Mouse (Mus musculus) intestine, embryonic 15.5 days (tissue): Measurements from ENCODE around the gene Tmem198. TPM values are rescaled to one million over a fixed set of nuclear protein-coding genes. Genes with fewer than 3 reads are reported as not detected.

Source experiments
- ATAC-seq: fragments of 200-750 bp; cut with Nextera tagmentation; 2 replicates; pipeline ENCODE4 v1.8.0; 2017; ENCODE audit warnings: moderate TSS enrichment, moderate library complexity
- H3K27ac ChIP-seq: fragments of 300-500 bp; sonication (generic); 2 replicates; pipeline ENCODE4 v1.5.1; 2015; ENCODE audit warnings: mild to moderate bottlenecking, inconsistent platforms
- H3K27me3 ChIP-seq: fragments of 300-500 bp; sonication (generic); replicated peaks from 2 replicates; pipeline ENCODE4 v1.6.1; 2015; ENCODE audit warnings: inconsistent platforms
- H3K36me3 ChIP-seq: fragments of 300-500 bp; sonication (generic); 2 replicates; pipeline ENCODE4 v1.6.1; 2015; ENCODE audit warnings: inconsistent platforms
- H3K4me1 ChIP-seq: fragments of 300-500 bp; sonication (generic); replicated peaks from 2 replicates; pipeline ENCODE4 v1.6.1; 2015; ENCODE audit warnings: inconsistent platforms
- H3K4me2 ChIP-seq: fragments of 300-500 bp; sonication (generic); replicated peaks from 2 replicates; pipeline ENCODE4 v1.6.1; 2015; ENCODE audit warnings: mild to moderate bottlenecking, inconsistent platforms
- H3K4me3 ChIP-seq: fragments of 300-500 bp; sonication (generic); replicated peaks from 2 replicates; pipeline ENCODE4 v1.5.1; 2015; ENCODE audit warnings: inconsistent platforms
- H3K9ac ChIP-seq: fragments of 300-500 bp; sonication (generic); 2 replicates; pipeline ENCODE4 v1.6.1; 2015; ENCODE audit warnings: inconsistent platforms
- H3K9me3 ChIP-seq: fragments of 300-500 bp; sonication (generic); 2 replicates; pipeline ENCODE4 v1.6.1; 2016; ENCODE audit warnings: inconsistent platforms
- WGBS: fragments of 180-500 bp; shearing (Covaris S2); methylation state at CpG from one replicate; pipeline ENCODE4 v1.1.7; 2015; 5-methylcytosine and 5-hydroxymethylcytosine counted together
- polyA plus RNA-seq: library from polyadenylated mRNA; unstranded; fragments of >200 nt; fragmentation: Nextera tagmentation; extraction: Ambion mirVana; gene quantifications from 2 replicates; pipeline ENCODE4 v1.2.1, GENCODE M21; 2015

Gene Tmem198
- polyA plus RNA-seq = 2.2 and 2.4 TPM in 2 replicates

DNA sequence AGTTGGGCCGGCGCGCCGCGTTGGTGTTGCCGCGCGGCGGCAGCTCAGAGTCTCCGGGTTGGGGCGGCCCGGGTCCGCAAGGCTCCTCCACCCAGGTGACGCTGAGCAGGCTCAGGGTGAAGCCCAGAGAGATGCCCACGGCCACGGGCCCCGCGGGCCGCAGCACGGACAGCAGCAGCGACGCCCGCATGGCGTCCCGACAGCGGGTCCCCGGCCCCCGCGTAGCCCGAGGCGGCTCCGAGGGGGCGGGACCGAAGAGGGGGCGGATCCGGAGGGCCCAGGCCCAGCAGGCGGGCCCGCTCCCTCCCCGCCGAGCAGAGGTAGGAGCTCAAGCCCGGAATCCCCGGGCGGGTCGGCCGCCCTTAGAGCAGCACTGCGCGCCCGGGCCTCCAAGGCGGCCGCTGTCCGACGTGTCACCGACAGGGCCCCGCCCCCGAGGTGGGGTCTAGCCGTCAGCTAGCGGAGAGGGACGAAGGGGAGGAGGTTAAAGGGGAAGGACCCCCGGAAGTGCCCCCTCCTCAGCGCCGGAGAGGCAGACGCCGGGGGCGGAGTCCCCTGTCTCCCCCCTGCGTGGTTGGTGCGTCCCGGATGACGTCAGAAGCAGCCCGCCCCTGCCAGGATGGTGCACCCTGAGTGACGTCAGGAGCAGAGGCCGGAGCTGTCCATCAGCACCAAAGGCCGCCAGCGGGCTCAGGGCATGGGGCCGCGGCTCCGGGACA, at the start of gene Tmem198, which contains the start of gene Chpf:
TSS of gene Tmem198 (plus strand) at position 617 of the 719 bp plus-strand sequence.
TSS of gene Chpf (minus strand) at position 392 of the 719 bp plus-strand sequence.
- WGBS = under 1% methylated on average over 76 of the region's 76 CpGs
- Histone ChIP-seq H3K4me3 (peak within 1 kb of the TSS; percentile 79), H3K4me2 (peak within 1 kb of the TSS; percentile 87), H3K9ac (peak within 1 kb of the TSS; percentile 65), H3K4me1 (peaks cover 19% of the 10 kb centered on the region), H3K9me3 (no peaks in the 10 kb centered on the region), H3K27ac (peak within 1 kb of the TSS; percentile 80), H3K36me3 (peaks cover 20% of the 10 kb centered on the region), H3K27me3 (peaks cover 30% of the 10 kb centered on the region)
- peak; percentile 96 for ATAC-seq

GRCm38 (mm10) chr1:75435475-75436328, 43.6 kb upstream of the Tmem198 start, which contains the start of gene Gmppa:
Gene Gmppa (plus strand): TSS chr1:75435930.
- WGBS = 5% methylated on average over 28 of the region's 28 CpGs
- Histone ChIP-seq H3K4me1 (peaks cover 8% of the 10 kb centered on the region), H3K9me3 (no peaks in the 10 kb centered on the region), H3K27ac (peak within 1 kb of the TSS; percentile 46; the same call in 1 of the 2 replicates), H3K27me3 (no peaks in the 10 kb centered on the region), H3K9ac (peak within 1 kb of the TSS; percentile 68), H3K36me3 (peaks cover 7% of the 10 kb centered on the region), H3K4me3 (peak within 1 kb of the TSS; percentile 62), H3K4me2 (peak within 1 kb of the TSS; percentile 61)
- peak; percentile 90 for ATAC-seq

DNA sequence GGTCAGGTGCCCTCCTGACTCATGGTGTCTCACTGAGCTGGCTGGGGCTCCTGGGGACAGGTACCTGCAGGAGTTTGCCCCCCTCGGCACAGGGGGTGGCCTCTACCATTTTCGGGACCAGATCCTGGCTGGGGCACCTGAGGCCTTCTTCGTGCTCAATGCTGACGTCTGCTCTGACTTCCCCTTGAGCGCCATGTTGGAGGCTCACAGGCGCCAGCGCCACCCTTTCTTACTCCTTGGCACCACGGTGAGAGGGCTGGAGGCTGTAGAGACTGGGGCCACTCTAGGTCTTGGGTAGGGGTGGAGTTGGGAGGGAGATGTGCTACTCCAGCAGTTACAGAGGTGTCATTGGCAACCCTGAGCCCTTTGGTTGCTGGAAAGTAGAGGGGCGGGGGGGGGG, 40.5 kb upstream of the Tmem198 start:
- no peak overlapping the region for H3K27ac ChIP-seq
- WGBS = 79% methylated on average over 8 of the region's 9 CpGs
- no peak for ATAC-seq
- no peak overlapping the region for H3K9ac ChIP-seq
- H3K36me3 ChIP-seq = peaks cover 7% of the 10 kb centered on the region
- H3K9me3 ChIP-seq = no peaks in the 10 kb centered on the region
- no peaks in the 10 kb centered on the region for H3K27me3 ChIP-seq
- H3K4me2 ChIP-seq = no peak overlapping the region
- H3K4me3 ChIP-seq = no peak overlapping the region
- peaks cover 8% of the 10 kb centered on the region for H3K4me1 ChIP-seq

DNA sequence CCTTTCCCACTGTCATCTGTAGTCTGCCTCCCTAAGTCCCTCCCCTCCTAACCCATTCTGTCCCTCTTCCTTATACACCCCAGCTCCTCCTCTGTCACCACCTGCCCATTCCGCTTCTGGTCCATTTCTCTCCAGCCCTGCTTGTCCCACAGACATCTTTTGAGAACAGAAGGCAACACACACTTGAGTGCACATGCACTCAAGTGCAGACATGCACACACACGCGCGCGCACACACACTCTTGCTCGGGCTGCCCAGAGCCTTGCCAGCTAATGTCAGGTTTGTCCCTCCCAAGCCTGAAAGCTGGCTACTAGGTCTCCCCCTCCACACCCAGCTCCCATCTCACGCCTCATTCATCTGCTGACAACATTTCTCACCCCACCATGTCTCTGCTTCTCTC, 38.7 kb upstream of the Tmem198 start:
- no peak overlapping the region for H3K27ac ChIP-seq
- peaks cover 14% of the 10 kb centered on the region for H3K4me1 ChIP-seq
- H3K4me3 ChIP-seq = no peak overlapping the region
- ATAC-seq = no peak
- H3K27me3 ChIP-seq = 0 out of 2 replicates have a peak, but pooled peaks cover 11% of the 10 kb centered on the region
- H3K4me2 ChIP-seq = no peak overlapping the region
- H3K9ac ChIP-seq = no peak overlapping the region
- H3K9me3 ChIP-seq = no peaks in the 10 kb centered on the region
- WGBS = 93% methylated on average over 7 of the region's 7 CpGs
- peaks cover 7% of the 10 kb centered on the region for H3K36me3 ChIP-seq

DNA sequence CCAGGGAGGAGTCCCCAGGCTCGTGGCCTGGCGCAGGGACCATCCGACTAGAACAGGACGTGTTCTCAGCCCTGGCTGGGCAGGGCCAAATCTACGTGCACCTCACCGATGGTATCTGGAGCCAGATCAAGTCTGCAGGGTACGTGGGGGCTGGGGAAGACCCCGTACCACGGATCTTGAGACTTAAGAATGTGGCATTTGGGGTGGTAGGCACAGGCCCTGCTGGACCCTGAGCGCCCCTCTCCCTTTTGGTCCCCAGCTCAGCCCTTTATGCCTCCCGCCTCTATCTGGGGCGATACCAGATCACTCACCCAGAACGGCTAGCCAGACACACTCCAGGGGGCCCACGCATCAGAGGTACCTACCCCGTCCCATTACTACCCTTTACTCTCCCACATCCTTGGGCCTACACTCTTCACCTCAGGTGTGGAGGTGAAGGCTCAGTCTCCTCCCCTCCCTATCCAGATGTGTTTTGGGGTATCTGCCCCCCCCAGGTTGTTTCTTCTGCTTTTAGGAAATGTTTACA, 37.8 kb upstream of the Tmem198 start:
- Histone ChIP-seq H3K27ac (no peak overlapping the region), H3K4me1 (peaks cover 19% of the 10 kb centered on the region), H3K27me3 (peaks cover 17% of the 10 kb centered on the region), H3K4me2 (no peak overlapping the region), H3K9ac (no peak overlapping the region), H3K36me3 (peaks cover 7% of the 10 kb centered on the region), H3K9me3 (no peaks in the 10 kb centered on the region), H3K4me3 (no peak overlapping the region)
- WGBS = 85% methylated on average over 15 of the region's 15 CpGs
- ATAC-seq = no peak

DNA sequence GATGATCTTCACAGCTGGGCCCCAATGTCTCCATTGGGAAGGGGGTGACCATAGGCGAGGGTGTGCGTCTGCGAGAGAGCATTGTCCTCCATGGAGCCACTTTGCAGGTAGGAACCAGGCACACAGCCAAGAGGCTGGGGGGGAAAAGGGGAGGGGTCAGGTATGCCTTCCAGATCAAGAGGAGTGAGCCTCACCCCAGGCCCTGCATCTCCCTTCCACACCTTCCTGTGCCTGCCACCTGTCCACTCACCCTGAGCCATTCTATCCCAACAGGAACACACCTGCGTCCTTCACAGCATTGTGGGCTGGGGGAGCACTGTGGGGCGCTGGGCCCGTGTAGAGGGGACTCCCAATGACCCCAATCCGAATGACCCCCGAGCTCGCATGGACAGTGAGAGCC, 37.2 kb upstream of the Tmem198 start:
- Histone ChIP-seq H3K36me3 (peaks cover 7% of the 10 kb centered on the region), H3K4me2 (no peak overlapping the region), H3K9me3 (no peaks in the 10 kb centered on the region), H3K27me3 (peaks cover 23% of the 10 kb centered on the region), H3K4me3 (no peak overlapping the region), H3K4me1 (peaks cover 20% of the 10 kb centered on the region), H3K9ac (no peak overlapping the region), H3K27ac (no peak overlapping the region)
- 81% methylated on average over 9 of the region's 9 CpGs for WGBS
- ATAC-seq = no peak

DNA sequence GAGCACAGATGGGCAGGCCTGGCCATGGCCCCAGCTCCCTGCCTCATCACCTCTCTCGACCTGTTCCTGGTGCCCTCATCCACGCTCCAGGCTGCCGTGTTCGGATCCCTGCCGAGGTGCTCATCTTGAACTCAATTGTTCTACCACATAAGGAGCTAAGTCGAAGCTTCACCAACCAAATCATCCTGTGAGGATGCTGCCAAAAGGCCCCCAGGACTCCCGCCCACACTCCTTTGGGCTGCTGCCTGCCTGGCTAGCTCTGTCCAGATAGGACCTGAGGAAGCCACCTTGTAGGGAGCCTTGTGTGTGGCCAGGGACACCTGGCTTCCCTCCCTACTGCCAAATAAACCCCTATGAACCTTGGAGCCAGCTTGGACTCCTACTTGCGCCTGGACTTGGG, 36.5 kb upstream of the Tmem198 start:
- H3K9ac ChIP-seq = no peak overlapping the region
- 66% methylated on average over 8 of the region's 8 CpGs for WGBS
- no peak overlapping the region for H3K4me2 ChIP-seq
- ATAC-seq = no peak
- no peaks in the 10 kb centered on the region for H3K9me3 ChIP-seq
- H3K4me1 ChIP-seq = peaks cover 27% of the 10 kb centered on the region
- H3K27ac ChIP-seq = no peak overlapping the region
- H3K4me3 ChIP-seq = no peak overlapping the region
- peaks cover 28% of the 10 kb centered on the region for H3K27me3 ChIP-seq
- peaks cover 7% of the 10 kb centered on the region for H3K36me3 ChIP-seq

- ATAC-seq = no peak
- no peak overlapping the region for H3K4me2 ChIP-seq
- H3K9ac ChIP-seq = no peak overlapping the region
- no peaks in the 10 kb centered on the region for H3K9me3 ChIP-seq
- H3K36me3 ChIP-seq = peaks cover 7% of the 10 kb centered on the region
- 51% methylated on average over 13 of the region's 13 CpGs for WGBS
- H3K4me1 ChIP-seq = peaks cover 32% of the 10 kb centered on the region
- peaks cover 33% of the 10 kb centered on the region for H3K27me3 ChIP-seq
- H3K4me3 ChIP-seq = no peak overlapping the region
- 0 out of 2 replicates have a peak overlapping the region, but pooled peaks have one; percentile 40 for H3K27ac ChIP-seq
Measured at GRCm38 (mm10) chr1:75443247-75444024, 35.9 kb upstream of the Tmem198 start.

DNA sequence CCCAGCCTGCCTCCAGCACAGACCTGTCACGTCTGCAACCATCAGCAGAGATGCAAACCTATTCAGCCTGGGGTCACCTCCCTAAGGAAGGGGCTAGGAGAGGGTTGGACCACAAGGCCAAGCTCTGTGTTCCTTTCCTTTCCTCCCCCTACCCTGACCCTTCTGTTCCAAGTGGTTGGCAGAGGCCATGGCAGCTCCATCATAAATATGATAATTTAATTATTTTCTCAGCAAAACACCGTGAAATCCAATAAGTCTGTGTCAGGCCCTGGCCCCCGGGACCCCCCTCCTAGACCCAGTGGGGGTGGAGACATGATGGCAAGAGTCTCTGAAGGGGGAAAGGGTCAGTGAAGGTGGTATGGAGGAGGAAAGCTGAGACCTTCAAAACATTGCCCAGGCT, 35.1 kb upstream of the Tmem198 start:
- peaks cover 39% of the 10 kb centered on the region for H3K27me3 ChIP-seq
- no peak overlapping the region for H3K9ac ChIP-seq
- no peak overlapping the region for H3K27ac ChIP-seq
- H3K9me3 ChIP-seq = no peaks in the 10 kb centered on the region
- WGBS = 59% methylated on average over 3 of the region's 3 CpGs
- H3K36me3 ChIP-seq = peaks cover 7% of the 10 kb centered on the region
- peaks cover 38% of the 10 kb centered on the region for H3K4me1 ChIP-seq
- no peak overlapping the region for H3K4me2 ChIP-seq
- ATAC-seq = no peak
- no peak overlapping the region for H3K4me3 ChIP-seq

DNA sequence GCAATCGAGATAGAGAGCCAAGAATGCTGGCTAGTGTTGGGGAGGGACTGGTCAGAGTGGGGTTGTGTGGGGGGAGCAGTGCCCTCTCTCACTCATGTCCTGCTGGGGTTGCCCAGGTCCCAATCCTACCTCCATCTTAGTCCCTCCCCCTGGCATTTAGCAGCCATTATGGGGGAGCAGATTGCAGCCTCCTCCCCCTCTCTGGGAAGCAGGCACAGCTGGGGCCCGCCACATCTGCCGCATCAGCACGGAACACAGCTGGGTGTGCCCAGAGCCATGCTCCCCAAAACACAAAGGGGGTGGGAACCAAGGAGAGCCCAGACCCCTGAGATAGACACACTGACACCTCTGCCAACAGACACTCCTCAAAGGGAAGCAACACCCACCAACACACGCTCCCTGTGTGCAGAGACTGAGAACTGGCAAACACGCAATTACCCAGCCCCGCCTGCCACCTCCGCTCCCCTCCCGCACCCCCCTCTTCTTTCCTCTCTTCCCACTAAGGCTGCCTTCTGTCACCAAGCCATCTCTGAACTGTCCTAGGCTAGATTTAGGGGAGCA, 34.1 kb upstream of the Tmem198 start:
- no peaks in the 10 kb centered on the region for H3K9me3 ChIP-seq
- no peak overlapping the region for H3K9ac ChIP-seq
- peaks cover 50% of the 10 kb centered on the region for H3K27me3 ChIP-seq
- H3K4me2 ChIP-seq = peak overlapping the region; percentile 51
- H3K36me3 ChIP-seq = peaks cover 5% of the 10 kb centered on the region
- H3K27ac ChIP-seq = no peak overlapping the region
- H3K4me1 ChIP-seq = peaks cover 47% of the 10 kb centered on the region
- H3K4me3 ChIP-seq = no peak overlapping the region
- WGBS = 15% methylated on average over 7 of the region's 9 CpGs
- peak; percentile 7; the same call in 1 of the 2 replicates for ATAC-seq
